ENCODE assay signal across 9 mouse cellular contexts in the genomic region with DNA sequence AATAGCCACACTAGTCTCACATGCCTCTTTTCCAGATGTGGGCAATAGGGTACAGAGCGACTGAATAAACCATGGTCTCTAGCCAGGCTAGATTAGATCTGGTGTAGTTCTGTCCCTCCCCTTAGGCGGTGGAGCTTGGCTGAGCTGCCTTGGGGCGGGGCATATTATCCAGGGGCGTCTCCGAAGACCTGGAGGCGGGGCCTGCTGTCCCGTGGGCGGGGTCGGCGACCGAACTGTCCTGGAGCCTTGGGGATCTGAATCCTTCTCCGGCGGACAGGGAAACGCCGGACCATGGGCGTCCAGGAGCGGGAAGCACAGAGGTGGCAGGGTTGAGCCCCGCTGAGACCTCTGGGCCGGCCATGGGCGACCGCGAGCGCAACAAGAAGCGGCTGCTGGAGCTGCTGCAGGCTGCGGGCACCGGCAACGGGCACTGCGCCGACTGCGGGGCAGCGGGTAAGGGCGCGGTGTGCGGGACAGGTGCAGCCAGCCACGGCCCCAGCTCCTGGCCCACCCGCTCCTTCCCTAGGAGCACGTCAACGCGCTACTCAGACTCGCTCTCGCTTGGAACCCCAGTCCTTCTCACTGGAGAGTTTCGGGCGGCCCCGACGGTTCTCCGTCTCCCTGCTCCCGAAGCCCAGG. TPM values are rescaled to one million over a fixed set of nuclear protein-coding genes. Genes with fewer than 3 reads are reported as not detected.
A peak's percentile ranks its signal among the peaks of the same experiment; 100 is the strongest.
DNase-seq lines count a peak whose midpoint lies in the region; ATAC-seq and TF ChIP-seq lines count a peak whose summit lies in the region.
"Had no signal": no experiment of that assay in that cellular context is flagged by ENCODE, and none has a peak within 500 bp of the region (broad histone marks: within the 10 kb centered on the region; RNA-seq: fewer than 3 reads in every experiment).

TSS of gene Adap2 (plus strand) at position 249 of the 639 bp plus-strand sequence.

- H3K27me3 ChIP-seq in forebrain, embryonic 11.5 days (ENCODE audit: control insufficient read depth, insufficient read depth, low read length), result peaks cover 25% of the 10 kb centered on the region
- peaks cover 17% of the 10 kb centered on the region for H3K27me3 ChIP-seq in heart, embryonic 16.5 days (ENCODE audit: control insufficient read depth, insufficient read depth, low read length)
- peaks cover 12% of the 10 kb centered on the region for H3K27me3 ChIP-seq in liver, embryonic 14.5 days (ENCODE audit: control insufficient read depth, insufficient read depth, low read length)
- H3K27me3 ChIP-seq in stomach, embryonic 14.5 days (ENCODE audit: control insufficient read depth, insufficient read depth, low read length), result peaks cover 23% of the 10 kb centered on the region
- H3K27me3 ChIP-seq: CH12.LX had no signal

- no peak within 1 kb of the TSS for H3K27ac ChIP-seq in forebrain, embryonic 11.5 days (ENCODE audit: low read depth, low read length)
- no peak within 1 kb of the TSS for H3K27ac ChIP-seq in heart, embryonic 16.5 days (ENCODE audit: low read length)
- H3K27ac ChIP-seq in liver, embryonic 14.5 days, result no peak within 1 kb of the TSS
- H3K27ac ChIP-seq in stomach, embryonic 14.5 days (ENCODE audit: low read length), result no peak within 1 kb of the TSS

- peak within 1 kb of the TSS; percentile 56 for H3K4me2 ChIP-seq in forebrain, embryonic 11.5 days (ENCODE audit: low read depth, low read length, severe bottlenecking)
- peak within 1 kb of the TSS; percentile 86 for H3K4me2 ChIP-seq in heart, embryonic 16.5 days (ENCODE audit: low read depth, low read length)
- H3K4me2 ChIP-seq in liver, embryonic 14.5 days (ENCODE audit: low read depth), result peak within 1 kb of the TSS; percentile 75
- H3K4me2 ChIP-seq in stomach, embryonic 14.5 days (replicated peaks; ENCODE audit: low read depth, low read length), result peak within 1 kb of the TSS; percentile 78

- TF ChIP-seq CTCF in liver, embryonic 14.5 days (IDR thresholded peaks at IDR 0.05; ENCODE audit: low read depth), result no peak

- H3K4me3 ChIP-seq in forebrain, embryonic 11.5 days (ENCODE audit: low read depth, low read length), result peak within 1 kb of the TSS; percentile 37
- H3K4me3 ChIP-seq in heart, embryonic 16.5 days (ENCODE audit: low read length), result peak within 1 kb of the TSS; percentile 69
- peak within 1 kb of the TSS; percentile 49 to 63 for H3K4me3 ChIP-seq in liver, embryonic 14.5 days (ENCODE audit: insufficient read depth in 1 of 2, low read depth in 2 of 2, low read length in 2 of 2)
- peak within 1 kb of the TSS; percentile 50 for H3K4me3 ChIP-seq in stomach, embryonic 14.5 days (ENCODE audit: low read depth, low read length)

- TF ChIP-seq EP300 in liver, embryonic 14.5 days (IDR thresholded peaks at IDR 0.05; ENCODE audit: low read depth), result no peak

- 2% methylated on average over 47 of the region's 47 CpGs for WGBS in forebrain, embryonic 11.5 days
- 3% methylated on average over 46 of the region's 47 CpGs for WGBS in heart, embryonic 16.5 days
- 2% methylated on average over 46 of the region's 47 CpGs for WGBS in liver, embryonic 14.5 days (ENCODE audit: insufficient replicate concordance)
- 2% methylated on average over 47 of the region's 47 CpGs for WGBS in stomach, embryonic 14.5 days

- no peaks in the 10 kb centered on the region for H3K9me3 ChIP-seq in forebrain, embryonic 11.5 days (ENCODE audit: control insufficient read depth, low read length)
- no peaks in the 10 kb centered on the region for H3K9me3 ChIP-seq in heart, embryonic 16.5 days (replicated peaks; ENCODE audit: control insufficient read depth, low read length)
- H3K9me3 ChIP-seq in liver, embryonic 14.5 days (ENCODE audit: control insufficient read depth, low read length), result no peaks in the 10 kb centered on the region
- no peaks in the 10 kb centered on the region for H3K9me3 ChIP-seq in stomach, embryonic 14.5 days (ENCODE audit: control insufficient read depth, low read depth, low read length)

- ATAC-seq in forebrain, embryonic 11.5 days (replicated peaks; ENCODE audit: low FRiP score), result peak; percentile 78
- ATAC-seq in heart, embryonic 16.5 days (replicated peaks; ENCODE audit: extremely low read depth, insufficient read depth, low FRiP score), result peak; percentile 93
- ATAC-seq in liver, embryonic 14.5 days (ENCODE audit: insufficient read depth), result peak; percentile 91
- ATAC-seq in stomach, embryonic 14.5 days (ENCODE audit: insufficient number of reproducible peaks, insufficient read depth, low FRiP score, low read depth), result peak; percentile 94

- no peaks in the 10 kb centered on the region for H3K36me3 ChIP-seq in forebrain, embryonic 11.5 days (ENCODE audit: control insufficient read depth, insufficient read depth, low read length)
- no peaks in the 10 kb centered on the region for H3K36me3 ChIP-seq in heart, embryonic 16.5 days (ENCODE audit: control insufficient read depth, insufficient read depth)
- no peaks in the 10 kb centered on the region for H3K36me3 ChIP-seq in liver, embryonic 14.5 days (replicated peaks; ENCODE audit: control insufficient read depth, insufficient read depth, low read depth)
- no peaks in the 10 kb centered on the region for H3K36me3 ChIP-seq in stomach, embryonic 14.5 days (ENCODE audit: control insufficient read depth, insufficient read depth, low read length)

- peak; percentile 89 for DNase-seq in CD4-positive, CD25-positive, alpha-beta regulatory T cell, adult 2 months (ENCODE audit: low read depth, low spot score)
- DNase-seq in c-Kit-positive CD71-positive TER-119-negative erythroid progenitor cells, embryonic 14.5 days (ENCODE audit: low read depth), result peak; percentile 79
- peak; percentile 87 for DNase-seq in forebrain, embryonic 11.5 days (ENCODE audit: low spot score)
- peak; percentile 96 to 98 for DNase-seq in kidney, postnatal 25 days
- peak; percentile 65 to 72 (median 68) for DNase-seq in liver, embryonic 14.5 days (ENCODE audit: low read depth in 3 of 3, low spot score in 3 of 3)
- DNase-seq in neural tube, embryonic 10.5 days (ENCODE audit: extremely low spot score, low spot score), result peak; percentile 78

- peak within 1 kb of the TSS; percentile 44 for H3K9ac ChIP-seq in forebrain, embryonic 11.5 days (ENCODE audit: low read length)
- H3K9ac ChIP-seq in heart, embryonic 16.5 days (ENCODE audit: low read length), result peak within 1 kb of the TSS; percentile 70
- peak within 1 kb of the TSS; percentile 51 for H3K9ac ChIP-seq in liver, embryonic 14.5 days (replicated peaks)
- H3K9ac ChIP-seq in stomach, embryonic 14.5 days (replicated peaks; ENCODE audit: low read depth, low read length), result 0 out of 2 replicates have a peak within 1 kb of the TSS, but pooled peaks have one; percentile 3

- no peaks in the 10 kb centered on the region for H3K4me1 ChIP-seq in forebrain, embryonic 11.5 days (replicated peaks; ENCODE audit: control insufficient read depth, insufficient read depth, low read length)
- 0 out of 2 replicates have a peak, but pooled peaks cover 4% of the 10 kb centered on the region for H3K4me1 ChIP-seq in heart, embryonic 16.5 days (ENCODE audit: control insufficient read depth, insufficient read depth, low read length)
- peaks cover 4 to 5% of the 10 kb centered on the region in 2 experiments; a peak in 1 of 4 replicates for H3K4me1 ChIP-seq in liver, embryonic 14.5 days (replicated peaks; ENCODE audit: control insufficient read depth in 2 of 2, insufficient read depth in 2 of 2, low read length in 1 of 2)
- peaks cover 5% of the 10 kb centered on the region; the same call in 1 of the 2 replicates for H3K4me1 ChIP-seq in stomach, embryonic 14.5 days (ENCODE audit: control insufficient read depth, insufficient read depth, low read length)

RNA-seq across cellular contexts. Expression of gene Adap2, which starts in this region (rescaled TPM):
- polyA plus RNA-seq in forebrain, embryonic 11.5 days (2014; fragmentation: Nextera tagmentation; extraction: Ambion mirVana), result 0.24 and 0.68 TPM in 2 replicates
- 1.7 and 1.8 TPM in 2 replicates for polyA plus RNA-seq in heart, embryonic 16.5 days (2015; fragmentation: Nextera tagmentation; extraction: Ambion mirVana)
- polyA plus RNA-seq in liver, embryonic 14.5 days (2012; rRNA removed), result 1.5 and 2.4 TPM in 2 replicates
- polyA plus RNA-seq in liver, embryonic 14.5 days (2014; fragmentation: Nextera tagmentation; extraction: Ambion mirVana), result 3.9 and 4.7 TPM in 2 replicates
- 2.3 and 3.0 TPM in 2 replicates for polyA plus RNA-seq in stomach, embryonic 14.5 days (2014; fragmentation: Nextera tagmentation; extraction: Ambion mirVana)

Comparison
In these comparisons a context has a peak if more than half of its experiments do, and no peak if none do; other contexts are left out.
1. Peak in DNase-seq, ATAC-seq, H3K4me3 ChIP-seq, H3K9ac ChIP-seq and H3K4me2 ChIP-seq in forebrain, embryonic 11.5 days; RNA of the gene not detected or under 1 TPM.
2. H3K9ac ChIP-seq: peak in every context shown above with its lines; median percentile 70 in heart, embryonic 16.5 days; 51 in liver, embryonic 14.5 days; 44 in forebrain, embryonic 11.5 days; 3 in stomach, embryonic 14.5 days.